Mouse (Mus musculus) brown adipose tissue, adult 24 weeks (tissue): Measurements from ENCODE around the gene H2-M5. TPM values are rescaled to one million over a fixed set of nuclear protein-coding genes. Genes with fewer than 3 reads are reported as not detected.
A peak's percentile ranks its signal among the peaks of the same experiment; 100 is the strongest.
"Not testable (repeated sequence)": the region's sequence is repeated elsewhere in the genome, so short reads cannot be mapped to it uniquely, and the experiment has no call there.

Experiments
- H3K27ac ChIP-seq: fragments of 200-500 bp; replicated peaks from 2 replicates; pipeline ENCODE4 v1.5.1; 2012; ENCODE audit warnings: low read depth, mild to moderate bottlenecking, low read length
- H3K4me1 ChIP-seq: fragments of 200-500 bp; 2 replicates; pipeline ENCODE4 v1.6.1; 2012; ENCODE audit warnings: low read length, mixed read lengths; ENCODE audit not compliant: control insufficient read depth, insufficient read depth, insufficient read length
- H3K4me3 ChIP-seq: fragments of 200-500 bp; 2 replicates; pipeline ENCODE4 v1.5.1; 2012; ENCODE audit warnings: low read depth, mild to moderate bottlenecking, low read length, moderate library complexity; ENCODE audit not compliant: insufficient read depth
- polyA plus RNA-seq: library from polyadenylated mRNA; stranded (reverse); fragments of >200 nt; gene quantifications from 2 replicates; pipeline ENCODE4 v1.2.4, GENCODE M21; 2012; ENCODE audit not compliant: missing spikeins, insufficient read depth, insufficient read length

H2-M5 gene
- polyA plus RNA-seq, result 0.63 TPM in 1 of 2 replicates, not detected in the other

GRCm38 (mm10) chr17:36989437-36989836 lies at the start of gene H2-M5:
H2-M5 (minus strand) TSS chr17:36989537.
- Histone ChIP-seq H3K4me3 (no peak within 1 kb of the TSS), H3K27ac (no peak within 1 kb of the TSS), H3K4me1 (no peaks in the 10 kb centered on the region)

GRCm38 (mm10) chr17:37029162-37029561 lies 39.8 kb upstream of the H2-M5 start:
- no peak overlapping the region for H3K27ac ChIP-seq
- no peaks in the 10 kb centered on the region for H3K4me1 ChIP-seq
- H3K4me3 ChIP-seq, result no peak overlapping the region

GRCm38 (mm10) chr17:37028683-37029120 lies 39.4 kb upstream of the H2-M5 start:
- no peak overlapping the region for H3K27ac ChIP-seq
- H3K4me1 ChIP-seq, result no peaks in the 10 kb centered on the region
- peak overlapping the region; percentile 56 for H3K4me3 ChIP-seq

GRCm38 (mm10) chr17:37028212-37028611 lies 38.9 kb upstream of the H2-M5 start:
- no peaks in the 10 kb centered on the region for H3K4me1 ChIP-seq
- H3K27ac ChIP-seq, result no peak overlapping the region
- no peak overlapping the region for H3K4me3 ChIP-seq

- H3K27ac ChIP-seq, result no peak overlapping the region
- H3K4me1 ChIP-seq, result no peaks in the 10 kb centered on the region
- H3K4me3 ChIP-seq, result no peak overlapping the region
These were observed 38.1 kb upstream of the H2-M5 start for GRCm38 (mm10) chr17:37027486-37027885.

- Histone ChIP-seq H3K4me1 (no peaks in the 10 kb centered on the region), H3K4me3 (no peak overlapping the region), H3K27ac (no peak overlapping the region)
These were observed 37.1 kb upstream of the H2-M5 start for GRCm38 (mm10) chr17:37026425-37026824.

GRCm38 (mm10) chr17:37022628-37023576 lies 33.6 kb upstream of the H2-M5 start, which contains the start of gene Mog:
Mog (minus strand) TSS chr17:37023398.
- no peak within 1 kb of the TSS for H3K4me3 ChIP-seq
- H3K27ac ChIP-seq, result no peak within 1 kb of the TSS
- H3K4me1 ChIP-seq, result no peaks in the 10 kb centered on the region

- H3K27ac ChIP-seq, result not testable (repeated sequence)
These were observed 29.9 kb upstream of the H2-M5 start for GRCm38 (mm10) chr17:37019242-37019641.

GRCm38 (mm10) chr17:37018328-37018727 lies 29.0 kb upstream of the H2-M5 start:
- no peaks in the 10 kb centered on the region for H3K4me1 ChIP-seq
- H3K27ac ChIP-seq, result no peak overlapping the region
- H3K4me3 ChIP-seq, result no peak overlapping the region

More at GRCm38 (mm10) chr17:37019242-37019641, 29.9 kb upstream of the H2-M5 start:
- not testable (repeated sequence) for H3K4me1 ChIP-seq, H3K4me3 ChIP-seq

- H3K4me3 ChIP-seq, result no peak overlapping the region
- no peak overlapping the region for H3K27ac ChIP-seq
These were observed 27.0 kb upstream of the H2-M5 start for GRCm38 (mm10) chr17:37016333-37016732.

GRCm38 (mm10) chr17:37012141-37012540 lies 22.8 kb upstream of the H2-M5 start:
- H3K4me3 ChIP-seq, result no peak overlapping the region
- H3K4me1 ChIP-seq, result no peaks in the 10 kb centered on the region
- no peak overlapping the region for H3K27ac ChIP-seq

More at GRCm38 (mm10) chr17:37016333-37016732, 27.0 kb upstream of the H2-M5 start:
- no peaks in the 10 kb centered on the region for H3K4me1 ChIP-seq

GRCm38 (mm10) chr17:37011719-37012118 lies 22.4 kb upstream of the H2-M5 start:
- no peak overlapping the region for H3K4me3 ChIP-seq
- H3K4me1 ChIP-seq, result no peaks in the 10 kb centered on the region
- H3K27ac ChIP-seq, result no peak overlapping the region

- no peak overlapping the region for H3K4me3 ChIP-seq
- H3K27ac ChIP-seq, result no peak overlapping the region
- H3K4me1 ChIP-seq, result no peaks in the 10 kb centered on the region
These were observed 20.2 kb upstream of the H2-M5 start for GRCm38 (mm10) chr17:37009460-37010042.

GRCm38 (mm10) chr17:37008161-37008560 lies 18.8 kb upstream of the H2-M5 start:
- Histone ChIP-seq H3K4me1 (no peaks in the 10 kb centered on the region), H3K27ac (no peak overlapping the region), H3K4me3 (no peak overlapping the region)

GRCm38 (mm10) chr17:37003366-37003765 lies 14.0 kb upstream of the H2-M5 start:
- H3K4me1 ChIP-seq, result 0 out of 2 replicates have a peak, but pooled peaks cover 2% of the 10 kb centered on the region
- peak overlapping the region; percentile 68 for H3K4me3 ChIP-seq
- no peak overlapping the region for H3K27ac ChIP-seq
